Comparison of ENCODE assay signal across 7 mouse cellular contexts in the genomic region with DNA sequence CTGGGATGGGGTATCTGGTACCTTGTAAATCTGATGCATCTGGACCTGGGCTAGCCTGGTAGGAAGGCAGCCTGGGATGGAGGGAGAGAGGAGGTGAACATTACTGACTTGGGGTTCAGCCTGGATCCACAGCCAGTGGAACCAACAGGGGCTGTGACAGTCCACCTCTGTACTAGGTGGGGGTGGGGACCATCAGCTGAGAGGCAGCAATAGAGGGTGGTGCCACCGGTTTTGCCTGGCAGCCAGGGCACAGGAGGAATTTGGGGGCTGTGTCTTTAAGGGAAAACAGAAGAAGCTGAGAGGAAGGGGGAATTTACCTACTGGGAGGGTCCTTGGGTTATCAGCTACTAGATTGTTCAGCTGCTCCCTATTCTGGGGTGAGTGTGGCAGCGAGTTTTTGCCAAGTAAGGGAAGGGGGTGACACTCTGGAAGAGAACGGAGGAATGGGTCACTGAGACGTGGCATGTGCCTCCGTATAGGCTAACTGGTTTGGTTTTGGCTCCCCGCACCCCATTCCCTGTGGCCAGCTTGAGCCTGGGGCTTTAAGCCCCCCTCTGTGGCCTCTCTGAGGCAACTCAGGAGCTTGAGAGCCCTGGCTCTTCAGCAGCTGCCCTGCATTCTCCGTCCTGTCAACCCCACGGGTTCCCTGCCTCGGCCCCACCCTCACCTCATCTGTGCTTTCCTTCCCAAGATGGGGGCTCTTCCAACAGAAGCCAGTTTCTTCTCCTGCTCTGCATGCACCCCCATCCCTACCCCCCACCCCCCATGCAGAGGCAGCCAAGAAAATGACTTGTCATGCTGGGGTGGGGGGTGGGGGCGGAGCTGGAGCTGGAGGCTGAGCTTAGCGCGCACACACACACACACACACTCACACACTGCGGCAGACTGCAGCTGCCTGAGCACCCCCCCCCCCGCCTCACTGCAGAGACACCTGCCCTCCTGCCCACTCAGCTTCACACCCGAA. TPM values are rescaled to one million over a fixed set of nuclear protein-coding genes. Genes with fewer than 3 reads are reported as not detected.
DNase-seq lines count a peak whose midpoint lies in the region; ATAC-seq and TF ChIP-seq lines count a peak whose summit lies in the region.

No protein-coding gene starts in this region.

- no peaks in the 10 kb centered on the region for H3K27me3 ChIP-seq in C2C12 (ENCODE audit: control insufficient read depth, insufficient read depth, insufficient read length)
- H3K27me3 ChIP-seq in ES-Bruce4 (ENCODE audit: control insufficient read depth, insufficient read depth, low read length, poor library complexity, severe bottlenecking), result no peaks in the 10 kb centered on the region
- peaks cover 54% of the 10 kb centered on the region for H3K27me3 ChIP-seq in embryonic facial prominence, embryonic 13.5 days
- H3K27me3 ChIP-seq in hindbrain, embryonic 12.5 days, result 0 out of 2 replicates have a peak, but pooled peaks cover 2% of the 10 kb centered on the region
- H3K27me3 ChIP-seq in liver, embryonic 12.5 days (replicated peaks), result peaks cover 100% of the 10 kb centered on the region
- H3K27me3 ChIP-seq in small intestine, adult 2 months (ENCODE audit: control insufficient read depth, insufficient read depth, low read length), result peaks cover 37% of the 10 kb centered on the region

- peak overlapping the region; percentile 46 for H3K4me3 ChIP-seq in C2C12 (ENCODE audit: insufficient read depth, poor library complexity, severe bottlenecking)
- H3K4me3 ChIP-seq in ES-Bruce4 (ENCODE audit: low read depth, low read length), result peak overlapping the region; percentile 34
- peak overlapping the region; percentile 54 for H3K4me3 ChIP-seq in embryonic facial prominence, embryonic 13.5 days
- H3K4me3 ChIP-seq in hindbrain, embryonic 12.5 days, result peak overlapping the region; percentile 46
- H3K4me3 ChIP-seq in liver, embryonic 12.5 days, result peak overlapping the region; percentile 18
- H3K4me3 ChIP-seq in small intestine, adult 2 months (ENCODE audit: low read depth, low read length), result peak overlapping the region; percentile 64

- TF ChIP-seq CTCF in C2C12 (IDR thresholded peaks at IDR 0.05; ENCODE audit: control insufficient read depth, insufficient read depth, insufficient read length) (no peak), ES-Bruce4 (IDR thresholded peaks at IDR 0.05; ENCODE audit: low read depth, low read length) (no peak)
- no peak for TF ChIP-seq CTCF in small intestine, adult 2 months (IDR thresholded peaks at IDR 0.05; ENCODE audit: extremely low read depth, insufficient read length, insufficient replicate concordance, low read depth, low read length)

- H3K79me3 ChIP-seq in C2C12 (ENCODE audit: low read depth), result no peaks in the 10 kb centered on the region

- H3K9ac ChIP-seq in ES-Bruce4 (ENCODE audit: low read depth, poor library complexity, severe bottlenecking), result no peak overlapping the region
- peak overlapping the region; percentile 70 for H3K9ac ChIP-seq in embryonic facial prominence, embryonic 13.5 days
- H3K9ac ChIP-seq in hindbrain, embryonic 12.5 days, result peak overlapping the region; percentile 63
- no peak overlapping the region for H3K9ac ChIP-seq in liver, embryonic 12.5 days

- H3K4me1 ChIP-seq in ES-Bruce4 (ENCODE audit: control insufficient read depth, insufficient read depth, low read length), result peaks cover 12% of the 10 kb centered on the region
- peaks cover 41% of the 10 kb centered on the region for H3K4me1 ChIP-seq in embryonic facial prominence, embryonic 13.5 days
- peaks cover 48% of the 10 kb centered on the region for H3K4me1 ChIP-seq in hindbrain, embryonic 12.5 days
- H3K4me1 ChIP-seq in liver, embryonic 12.5 days, result peaks cover 27% of the 10 kb centered on the region
- H3K4me1 ChIP-seq in small intestine, adult 2 months (ENCODE audit: control insufficient read depth, insufficient read depth, insufficient read length, low read length), result peaks cover 9% of the 10 kb centered on the region; the same call in 1 of the 2 replicates

- no peak overlapping the region for H3K27ac ChIP-seq in ES-Bruce4 (ENCODE audit: insufficient read depth, low read length)
- no peak overlapping the region for H3K27ac ChIP-seq in embryonic facial prominence, embryonic 13.5 days
- peak overlapping the region; percentile 81 for H3K27ac ChIP-seq in hindbrain, embryonic 12.5 days
- no peak overlapping the region for H3K27ac ChIP-seq in liver, embryonic 12.5 days
- no peak overlapping the region for H3K27ac ChIP-seq in small intestine, adult 2 months (ENCODE audit: insufficient read depth, low read depth, low read length)

- H3K9me3 ChIP-seq in ES-Bruce4 (replicated peaks; ENCODE audit: control insufficient read depth, insufficient read depth, low read length, poor library complexity, severe bottlenecking), result no peaks in the 10 kb centered on the region
- H3K9me3 ChIP-seq in embryonic facial prominence, embryonic 13.5 days, result no peaks in the 10 kb centered on the region
- no peaks in the 10 kb centered on the region for H3K9me3 ChIP-seq in hindbrain, embryonic 12.5 days (replicated peaks)
- no peaks in the 10 kb centered on the region for H3K9me3 ChIP-seq in liver, embryonic 12.5 days (replicated peaks)

- TF ChIP-seq POLR2A in ES-Bruce4 (IDR thresholded peaks at IDR 0.05; ENCODE audit: insufficient read depth, low read length), result no peak
- TF ChIP-seq POLR2A in small intestine, adult 2 months (IDR thresholded peaks at IDR 0.05; ENCODE audit: low read depth, low read length), result no peak

- TF ChIP-seq EP300 in ES-Bruce4 (IDR thresholded peaks at IDR 0.05; ENCODE audit: insufficient read depth, low read depth, low read length), result no peak

- peak overlapping the region; percentile 21 for H3ac ChIP-seq in C2C12 (ENCODE audit: control insufficient read depth, insufficient read length, low read depth)

- H3K79me2 ChIP-seq in C2C12 (ENCODE audit: control insufficient read depth, insufficient read depth), result no peaks in the 10 kb centered on the region

- H3K4me2 ChIP-seq in embryonic facial prominence, embryonic 13.5 days, result peak overlapping the region; percentile 77
- peak overlapping the region; percentile 86 for H3K4me2 ChIP-seq in hindbrain, embryonic 12.5 days (replicated peaks)
- peak overlapping the region; percentile 45 for H3K4me2 ChIP-seq in liver, embryonic 12.5 days

- WGBS in embryonic facial prominence, embryonic 13.5 days, result under 1% methylated on average over 15 of the region's 15 CpGs
- 2% methylated on average over 15 of the region's 15 CpGs for WGBS in hindbrain, embryonic 12.5 days
- 3% methylated on average over 11 of the region's 15 CpGs for WGBS in liver, embryonic 12.5 days (ENCODE audit: insufficient replicate concordance)
- WGBS in small intestine, adult 2 months, result 7% methylated on average over 15 of the region's 15 CpGs

- peak; percentile 4; the same call in 1 of the 2 replicates for ATAC-seq in embryonic facial prominence, embryonic 13.5 days (ENCODE audit: insufficient number of reproducible peaks, insufficient read depth, low FRiP score, low TSS enrichment, low read depth)
- ATAC-seq in hindbrain, embryonic 12.5 days (ENCODE audit: low FRiP score), result peak; percentile 42
- ATAC-seq in liver, embryonic 12.5 days, result no peak; the same call in 1 of the 2 replicates

- no peak for DNase-seq in natural killer cell, adult 2 months (ENCODE audit: low spot score in 2 of 2)

- H3K36me3 ChIP-seq in C2C12 (ENCODE audit: control insufficient read depth, insufficient read depth), result peaks cover 25% of the 10 kb centered on the region
- no peaks in the 10 kb centered on the region for H3K36me3 ChIP-seq in ES-Bruce4 (ENCODE audit: control insufficient read depth, insufficient read depth, low read length, poor library complexity, severe bottlenecking)
- H3K36me3 ChIP-seq in embryonic facial prominence, embryonic 13.5 days, result peaks cover 8% of the 10 kb centered on the region
- H3K36me3 ChIP-seq in hindbrain, embryonic 12.5 days, result peaks cover 20% of the 10 kb centered on the region
- no peaks in the 10 kb centered on the region for H3K36me3 ChIP-seq in liver, embryonic 12.5 days
- H3K36me3 ChIP-seq in small intestine, adult 2 months (ENCODE audit: control insufficient read depth, insufficient read depth, low read length), result no peaks in the 10 kb centered on the region

TF ChIP-seq in C2C12, 6 proteins besides CTCF, POLR2A, EP300 and RAD21:
- TF ChIP-seq MYOD1 (IDR thresholded peaks at IDR 0.05; ENCODE audit: control insufficient read depth, insufficient read length, low read depth), result no peak
- no peak for TF ChIP-seq MAX (IDR thresholded peaks at IDR 0.05)
- TF ChIP-seq FOSL1 (IDR thresholded peaks at IDR 0.05; ENCODE audit: insufficient read depth, low read length, poor library complexity, severe bottlenecking), result no peak
- TF ChIP-seq MYOG (IDR thresholded peaks at IDR 0.05; ENCODE audit: control insufficient read depth, extremely low read depth, insufficient read length), result no peak
- TF ChIP-seq CEBPB (IDR thresholded peaks at IDR 0.05; ENCODE audit: low read depth), result no peak
- no peak for TF ChIP-seq USF1 (IDR thresholded peaks at IDR 0.05; ENCODE audit: low read depth)
TF ChIP-seq in C2C12: peak in this region for 0.

RNA-seq across cellular contexts. Expression of a gene that starts 6.5 kb away (rescaled TPM):
- 23.9 TPM for polyA plus RNA-seq in C2C12 (2012; fragmentation: generic; extraction: Trizol)
- 5.3 and 9.2 TPM in 2 replicates for polyA plus RNA-seq in ES-Bruce4 (2011; ENCODE audit: insufficient read depth, insufficient read length, low read depth, missing spikeins)
- 4.3 and 4.8 TPM in 2 replicates for polyA plus RNA-seq in embryonic facial prominence, embryonic 13.5 days (2015; fragmentation: Nextera tagmentation; extraction: Ambion mirVana)
- 10.4 and 14.6 TPM in 2 replicates for polyA plus RNA-seq in hindbrain, embryonic 12.5 days (2016; fragmentation: Nextera tagmentation; extraction: Ambion mirVana)
- 0.25 and 0.29 TPM in 2 replicates for polyA plus RNA-seq in liver, embryonic 12.5 days (2016; fragmentation: Nextera tagmentation; extraction: Ambion mirVana)
- 1.9 and 2.2 TPM in 2 replicates for polyA plus RNA-seq in small intestine, adult 2 months (2012; rRNA removed)

RNA-seq across cellular contexts. Expression of a gene that starts 24.7 kb away (rescaled TPM):
- polyA plus RNA-seq in C2C12 (2012; fragmentation: generic; extraction: Trizol) (13.3 TPM), ES-Bruce4 (2011; ENCODE audit: insufficient read depth, insufficient read length, low read depth, missing spikeins) (76.2 and 101 TPM in 2 replicates)
- 95.8 and 96.5 TPM in 2 replicates for polyA plus RNA-seq in embryonic facial prominence, embryonic 13.5 days (2015; fragmentation: Nextera tagmentation; extraction: Ambion mirVana)
- 207 and 211 TPM in 2 replicates for polyA plus RNA-seq in hindbrain, embryonic 12.5 days (2016; fragmentation: Nextera tagmentation; extraction: Ambion mirVana)
- 22.2 and 23.3 TPM in 2 replicates for polyA plus RNA-seq in liver, embryonic 12.5 days (2016; fragmentation: Nextera tagmentation; extraction: Ambion mirVana)
- 4.6 and 9.5 TPM in 2 replicates for polyA plus RNA-seq in small intestine, adult 2 months (2012; rRNA removed)

RNA-seq across cellular contexts. Expression of a gene that starts 59.3 kb away (rescaled TPM):
- polyA plus RNA-seq in C2C12 (2012; fragmentation: generic; extraction: Trizol) (5.8 TPM), ES-Bruce4 (2011; ENCODE audit: insufficient read depth, insufficient read length, low read depth, missing spikeins) (14.9 TPM in 2 replicates)
- polyA plus RNA-seq in embryonic facial prominence, embryonic 13.5 days (2015; fragmentation: Nextera tagmentation; extraction: Ambion mirVana), result 8.4 and 11.7 TPM in 2 replicates
- 15.4 and 15.6 TPM in 2 replicates for polyA plus RNA-seq in hindbrain, embryonic 12.5 days (2016; fragmentation: Nextera tagmentation; extraction: Ambion mirVana)
- polyA plus RNA-seq in liver, embryonic 12.5 days (2016; fragmentation: Nextera tagmentation; extraction: Ambion mirVana), result 8.1 and 8.7 TPM in 2 replicates
- 19.8 and 47.0 TPM in 2 replicates for polyA plus RNA-seq in small intestine, adult 2 months (2012; rRNA removed)

Comparison
In these comparisons a context has a peak if more than half of its experiments do, and no peak if none do; other contexts are left out.
1. H3K9ac ChIP-seq: peak in embryonic facial prominence, embryonic 13.5 days (single experiment) and hindbrain, embryonic 12.5 days (single experiment); none in ES-Bruce4 (single experiment) and liver, embryonic 12.5 days (single experiment).
2. Peak in every context shown above with its lines, with median percentiles within 50 percentile points of each other: H3K4me3 ChIP-seq and H3K4me2 ChIP-seq.